Mouse (Mus musculus): ENCODE measurements at regions not wholly inside any gene's neighbourhood (a gene's known extent, or its start where the extent isn't known, plus 50 kb on each side); places are given as distances from the start of the nearest gene placed in this dataset.

DNA sequence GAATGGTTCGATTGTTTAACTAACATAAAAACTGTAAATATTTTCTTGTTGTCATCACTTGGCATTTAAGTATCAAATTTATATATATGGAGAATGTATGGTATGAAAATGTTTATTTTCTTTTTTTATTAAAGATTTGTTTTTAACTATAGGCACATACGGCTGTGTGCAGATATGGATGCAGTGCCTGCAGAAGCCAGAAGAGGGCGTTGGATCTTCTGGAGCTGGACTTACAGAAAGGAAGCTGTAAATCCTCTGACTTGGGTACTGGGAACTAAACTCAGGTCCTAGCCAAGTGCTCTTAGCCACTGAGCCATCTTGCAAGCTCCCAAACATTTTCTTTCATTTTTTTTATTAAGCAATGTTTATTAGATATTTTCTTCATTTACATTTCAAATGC lies 157.0 kb downstream of the Pfkfb3 start:
- TF ChIP-seq POLR2A (IDR thresholded peaks at IDR 0.05; ENCODE audit: control insufficient read depth in 1 of 2, insufficient read depth in 1 of 2, low read depth in 1 of 2, low read length in 2 of 2, poor library complexity in 1 of 2): no peak
- peak; percentile 62 for TF ChIP-seq SMC3 (IDR thresholded peaks at IDR 0.05; ENCODE audit: low read depth, low read length)
- no peak for TF ChIP-seq NRF1 (IDR thresholded peaks at IDR 0.05; ENCODE audit: insufficient read depth, low read depth, low read length, poor library complexity, severe bottlenecking)
- TF ChIP-seq ZC3H11A (IDR thresholded peaks at IDR 0.05; ENCODE audit: low read depth, low read length): peak; percentile 34; the same call in 1 of the 2 replicates
- TF ChIP-seq ZNF384 (IDR thresholded peaks at IDR 0.05; ENCODE audit: low read depth, low read length): no peak
